Mouse (Mus musculus): ENCODE measurements around the gene Cldn13. TPM values are rescaled to one million over a fixed set of nuclear protein-coding genes. Genes with fewer than 3 reads are reported as not detected.

Cldn13 gene
- polyA plus RNA-seq, 1 experiment, result 1.4 TPM

DNA sequence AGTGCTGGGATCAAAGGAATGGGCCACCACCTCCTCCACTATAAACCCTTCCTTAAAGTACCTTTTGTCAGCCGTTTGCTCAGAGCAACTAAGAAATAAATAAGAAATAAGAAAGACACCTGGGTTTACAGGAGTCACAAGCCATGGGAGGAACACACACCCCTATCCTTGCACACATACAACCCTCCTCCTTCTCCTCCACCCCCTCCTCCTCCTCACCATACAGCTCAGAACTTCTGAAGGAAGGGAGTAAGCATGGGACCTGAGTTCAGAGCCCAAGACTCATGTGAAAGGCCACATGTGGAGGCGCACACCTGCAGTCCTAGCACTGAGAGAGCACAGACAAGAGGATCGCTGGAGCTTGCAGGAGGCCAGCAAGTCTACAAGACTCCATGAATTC lies 2.0 kb downstream of the Cldn13 start:
- no peak for TF ChIP-seq GATA1 (IDR thresholded peaks at IDR 0.05; ENCODE audit: low read length)

DNA sequence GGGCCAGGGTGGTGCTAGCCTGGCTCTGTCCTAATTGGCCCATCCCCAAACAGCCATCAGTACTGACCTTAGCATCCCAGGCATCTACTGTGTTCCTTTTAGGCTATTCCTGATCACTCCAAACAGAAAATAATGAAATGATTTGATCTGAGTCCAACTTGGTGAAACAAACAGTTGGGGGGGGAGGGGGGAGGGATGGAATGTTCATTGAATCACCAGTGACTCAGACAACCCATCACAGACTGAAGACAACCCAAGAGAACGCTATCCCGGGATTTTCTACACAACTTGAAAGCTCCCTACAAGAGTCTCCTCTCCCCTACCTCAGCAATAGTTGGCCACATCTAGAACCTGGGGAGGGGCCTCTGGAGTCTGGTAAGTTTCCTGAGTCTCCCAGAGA lies 3.4 kb downstream of the Cldn13 start:
- no peak for TF ChIP-seq GATA1 (IDR thresholded peaks at IDR 0.05; ENCODE audit: low read length)

DNA sequence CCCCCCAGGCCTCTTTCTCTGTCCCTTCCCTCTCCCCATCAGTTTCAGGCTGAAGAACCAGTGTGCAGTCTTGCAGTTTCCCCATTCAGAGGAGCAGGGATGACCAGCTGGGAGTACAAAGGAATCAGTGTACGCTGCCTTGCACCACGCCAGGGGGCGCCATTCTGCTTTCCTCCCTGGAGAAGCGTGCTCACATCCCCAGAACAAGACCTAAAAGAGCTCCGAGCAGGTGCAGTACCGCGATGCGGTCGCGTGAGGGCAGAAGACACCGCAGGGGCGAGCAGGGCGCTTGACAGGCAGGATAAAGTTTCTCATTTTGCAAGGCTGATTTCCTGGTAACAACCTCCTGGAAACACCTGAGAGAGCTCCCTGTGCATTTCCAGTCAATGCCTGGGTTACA lies 8.2 kb downstream of the Cldn13 start:
- no peak for TF ChIP-seq GATA1 (IDR thresholded peaks at IDR 0.05; ENCODE audit: low read length)

DNA sequence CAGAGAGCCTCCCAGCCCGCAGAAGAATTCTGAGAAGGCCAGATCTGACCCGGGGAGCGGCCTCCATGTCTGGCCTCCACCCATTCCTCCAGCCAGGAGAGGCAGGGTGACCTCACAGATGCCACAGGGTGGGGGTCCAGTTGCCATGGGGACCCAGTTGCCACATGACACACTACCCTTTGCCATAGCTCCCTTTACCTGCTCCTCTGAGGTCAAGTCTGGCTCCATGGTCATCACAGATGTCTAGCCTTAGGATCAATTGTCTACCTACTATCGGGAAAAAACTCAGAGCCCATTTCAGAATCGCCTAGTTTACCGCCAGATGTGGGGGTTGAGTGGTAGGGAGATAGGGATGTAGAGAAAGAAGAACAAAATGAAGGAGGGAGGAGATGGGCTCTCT lies 8.7 kb downstream of the Cldn13 start, which contains the start of gene Tmem270:
Gene Tmem270, minus strand, starts transcription at position 101 of the 400 bp plus-strand sequence.
- no peak for TF ChIP-seq GATA1 (IDR thresholded peaks at IDR 0.05; ENCODE audit: low read length)

DNA sequence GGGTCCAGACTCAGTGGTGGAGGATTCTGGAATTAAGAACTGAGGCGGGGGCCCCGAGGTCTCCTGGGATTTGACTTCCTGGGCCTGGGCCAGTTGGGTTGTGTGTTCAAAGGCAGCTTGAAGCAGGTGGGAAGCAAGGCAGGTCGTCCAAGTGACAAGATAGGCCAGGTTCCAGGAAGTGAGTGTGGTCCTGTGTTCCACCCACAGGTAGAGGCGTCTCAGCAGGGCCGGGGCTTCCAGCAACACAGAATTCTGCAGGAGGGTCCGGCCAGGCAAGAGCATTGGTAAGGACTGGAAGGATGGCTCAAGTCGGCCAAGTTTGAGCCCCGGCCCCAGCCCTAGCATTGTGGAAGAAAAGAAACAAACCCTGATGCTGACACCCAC lies 13.7 kb downstream of the Cldn13 start:
- TF ChIP-seq GATA1 (IDR thresholded peaks at IDR 0.05; ENCODE audit: low read length), result no peak

DNA sequence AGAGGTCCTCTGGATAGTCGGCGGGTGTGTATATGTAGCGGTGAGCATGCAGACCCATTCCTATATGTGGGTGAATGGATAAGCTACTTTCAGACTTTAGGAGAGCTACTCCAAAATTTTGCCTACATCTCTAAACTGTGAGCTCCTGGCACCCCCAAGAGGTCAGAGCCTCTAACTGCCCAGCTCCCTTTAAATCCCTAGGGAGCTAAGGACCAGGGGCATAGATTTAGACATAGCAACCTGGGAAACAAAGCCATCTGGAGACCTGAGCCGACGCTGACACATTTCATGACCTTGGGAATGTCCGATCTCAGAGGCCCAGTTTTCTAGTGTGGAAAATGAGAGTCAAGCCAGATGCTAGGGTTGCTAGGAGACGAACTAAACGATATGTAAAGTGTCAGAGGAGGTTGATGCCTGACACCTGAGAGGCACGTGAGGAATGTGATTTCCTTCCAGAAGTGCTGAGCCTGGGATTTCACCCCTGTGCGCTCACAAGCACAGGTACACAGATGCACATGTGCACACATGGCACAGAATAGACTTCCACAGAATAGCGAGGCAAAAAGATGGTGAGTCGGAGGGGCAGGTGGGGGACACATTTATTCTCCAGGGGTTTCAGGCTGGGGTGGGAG lies 14.2 kb downstream of the Cldn13 start:
- no peak for TF ChIP-seq GATA1 (IDR thresholded peaks at IDR 0.05; ENCODE audit: low read length)

DNA sequence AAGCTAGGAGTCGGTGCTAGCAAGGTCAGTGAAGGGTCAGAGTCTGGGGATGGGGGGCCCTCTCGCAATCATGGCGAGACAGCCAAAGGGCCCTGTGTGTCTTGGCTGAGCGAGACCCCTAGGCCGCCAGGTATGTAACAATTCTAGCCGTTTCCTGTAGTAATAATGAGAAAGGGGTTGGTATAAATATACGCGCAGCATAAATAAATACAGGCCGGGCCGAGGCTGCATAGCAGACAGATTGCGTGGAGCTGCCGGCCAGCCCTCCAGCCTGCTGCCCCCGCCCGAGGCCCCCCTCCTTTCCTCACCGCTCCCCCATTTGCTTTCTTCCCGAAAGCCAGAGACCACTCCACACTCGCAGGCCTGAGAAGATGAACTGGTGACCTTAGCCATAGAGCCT lies 17.7 kb downstream of the Cldn13 start:
- TF ChIP-seq GATA1 (IDR thresholded peaks at IDR 0.05; ENCODE audit: low read length), result no peak

DNA sequence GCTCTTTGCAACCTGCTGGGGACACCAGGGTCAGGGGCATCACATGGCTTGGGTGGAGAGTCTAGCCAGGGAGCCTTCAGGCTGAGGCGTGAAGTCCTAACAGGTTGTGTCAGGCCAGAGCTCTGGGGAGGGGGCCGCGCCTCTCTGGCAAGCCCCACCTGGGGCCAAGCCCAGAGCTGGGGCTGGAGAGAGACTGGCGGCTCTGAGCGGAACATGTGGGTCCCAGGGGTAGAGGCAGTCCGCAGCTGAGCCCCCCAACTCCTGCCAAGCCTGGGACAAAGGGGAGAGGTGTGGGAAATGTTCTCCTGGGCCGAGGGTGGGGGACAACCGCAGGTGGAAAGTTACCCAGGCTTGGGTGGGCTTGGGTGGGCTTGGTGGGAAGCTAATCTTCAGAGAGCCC lies 18.4 kb downstream of the Cldn13 start:
- no peak for TF ChIP-seq GATA1 (IDR thresholded peaks at IDR 0.05; ENCODE audit: low read length)

DNA sequence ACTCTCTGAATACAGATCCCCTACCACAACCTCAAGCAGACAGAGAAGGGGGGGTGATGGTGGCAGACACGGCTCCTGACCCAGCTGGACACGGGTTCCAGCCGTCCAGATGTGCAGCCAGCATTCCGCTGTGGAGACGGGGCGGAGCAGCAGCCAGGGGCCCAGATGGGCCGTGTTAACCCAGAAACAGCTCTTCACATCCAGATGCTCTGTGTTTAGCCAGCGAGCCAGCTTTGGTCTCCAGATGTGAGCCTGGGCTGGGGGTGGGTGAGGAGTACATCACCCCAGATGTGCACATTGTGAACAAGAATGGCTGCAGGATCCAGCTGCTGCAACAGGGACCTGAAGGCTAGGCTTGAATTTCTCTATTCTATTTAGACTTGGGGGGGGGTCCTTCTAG lies 20.0 kb downstream of the Cldn13 start:
- TF ChIP-seq GATA1 (IDR thresholded peaks at IDR 0.05; ENCODE audit: low read length), result no peak

DNA sequence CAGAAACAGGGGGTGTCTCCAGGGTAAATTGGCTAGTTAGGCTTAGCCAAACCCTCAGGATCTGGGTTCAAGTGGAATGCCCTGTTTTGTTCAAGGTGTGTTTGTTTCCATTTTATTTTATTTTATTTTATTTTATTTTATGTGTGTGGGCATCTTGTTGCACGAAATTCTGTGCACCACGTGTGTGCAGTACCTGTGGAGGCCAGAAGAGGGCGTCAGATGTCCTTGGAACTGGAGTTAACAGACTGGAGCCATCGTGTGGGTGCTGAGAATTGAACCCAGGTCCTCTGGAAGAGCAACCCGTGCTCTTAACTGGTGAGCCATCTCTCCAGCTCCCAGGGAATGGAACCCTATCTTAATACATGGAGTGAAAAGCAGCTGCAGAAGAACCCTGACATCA lies 22.6 kb downstream of the Cldn13 start:
- no peak for TF ChIP-seq GATA1 (IDR thresholded peaks at IDR 0.05; ENCODE audit: low read length)

DNA sequence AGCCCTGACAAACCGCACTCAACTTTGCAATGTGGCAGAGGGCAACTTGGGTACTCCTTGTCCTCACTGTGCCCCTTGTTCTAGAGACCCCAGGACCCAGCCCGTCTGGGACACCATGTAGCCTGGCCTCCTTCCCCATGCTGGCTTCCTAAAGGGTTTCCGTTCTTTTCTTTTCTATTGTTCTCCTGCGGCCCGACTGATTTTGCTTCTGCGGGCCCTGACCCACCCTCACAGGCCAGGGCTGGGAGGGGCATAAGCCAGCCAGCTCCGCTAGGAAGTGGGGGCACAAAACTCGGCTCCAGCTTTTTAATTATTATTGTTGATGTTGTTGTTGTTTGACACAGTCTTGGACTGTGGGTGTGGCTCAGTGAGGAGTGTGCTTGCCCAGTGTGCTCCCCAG lies 23.8 kb downstream of the Cldn13 start:
- TF ChIP-seq GATA1 (IDR thresholded peaks at IDR 0.05; ENCODE audit: low read length), result no peak

DNA sequence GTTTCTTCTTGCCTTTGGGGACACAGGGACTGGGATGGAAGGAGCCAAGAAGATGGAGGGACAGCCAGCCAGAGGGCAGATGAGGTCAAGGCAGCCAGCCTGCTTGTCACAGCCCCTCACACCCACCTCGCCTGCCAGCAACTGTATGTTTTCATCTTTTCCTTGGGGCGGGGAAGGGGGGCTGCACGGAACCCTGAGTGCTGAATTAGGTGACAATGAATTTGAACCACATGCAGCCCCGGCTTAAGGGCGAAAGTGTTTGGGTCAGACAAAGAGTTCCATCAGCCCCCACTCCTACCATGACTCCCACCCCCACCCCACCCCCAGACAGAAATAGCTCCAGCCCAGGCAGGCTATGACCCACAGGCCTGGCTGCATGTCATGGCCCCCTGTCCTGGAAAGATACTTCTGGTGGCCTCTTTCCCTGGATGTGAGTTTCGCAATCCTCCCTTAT lies 24.7 kb downstream of the Cldn13 start:
- no peak for TF ChIP-seq GATA1 (IDR thresholded peaks at IDR 0.05; ENCODE audit: low read length)

DNA sequence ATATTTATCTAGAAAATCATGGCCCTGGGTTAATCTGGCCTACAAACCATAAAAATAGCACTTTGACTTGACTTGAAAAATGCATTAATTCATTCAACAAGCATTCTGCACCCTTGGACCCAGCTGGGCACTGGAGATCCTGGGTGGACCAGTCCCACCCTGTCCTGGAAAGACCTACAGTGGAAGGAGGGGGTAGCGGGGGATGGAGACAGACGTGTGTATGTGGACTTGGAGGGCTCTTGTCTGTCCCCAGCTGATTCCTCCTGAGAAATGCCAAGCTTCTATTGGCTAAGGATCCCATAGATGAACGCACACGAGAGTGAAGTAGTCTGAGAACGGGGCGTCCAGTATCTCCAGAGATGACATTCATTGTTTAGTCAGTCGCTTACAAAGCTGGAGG lies 26.8 kb downstream of the Cldn13 start:
- TF ChIP-seq GATA1 (IDR thresholded peaks at IDR 0.05; ENCODE audit: low read length), result no peak

DNA sequence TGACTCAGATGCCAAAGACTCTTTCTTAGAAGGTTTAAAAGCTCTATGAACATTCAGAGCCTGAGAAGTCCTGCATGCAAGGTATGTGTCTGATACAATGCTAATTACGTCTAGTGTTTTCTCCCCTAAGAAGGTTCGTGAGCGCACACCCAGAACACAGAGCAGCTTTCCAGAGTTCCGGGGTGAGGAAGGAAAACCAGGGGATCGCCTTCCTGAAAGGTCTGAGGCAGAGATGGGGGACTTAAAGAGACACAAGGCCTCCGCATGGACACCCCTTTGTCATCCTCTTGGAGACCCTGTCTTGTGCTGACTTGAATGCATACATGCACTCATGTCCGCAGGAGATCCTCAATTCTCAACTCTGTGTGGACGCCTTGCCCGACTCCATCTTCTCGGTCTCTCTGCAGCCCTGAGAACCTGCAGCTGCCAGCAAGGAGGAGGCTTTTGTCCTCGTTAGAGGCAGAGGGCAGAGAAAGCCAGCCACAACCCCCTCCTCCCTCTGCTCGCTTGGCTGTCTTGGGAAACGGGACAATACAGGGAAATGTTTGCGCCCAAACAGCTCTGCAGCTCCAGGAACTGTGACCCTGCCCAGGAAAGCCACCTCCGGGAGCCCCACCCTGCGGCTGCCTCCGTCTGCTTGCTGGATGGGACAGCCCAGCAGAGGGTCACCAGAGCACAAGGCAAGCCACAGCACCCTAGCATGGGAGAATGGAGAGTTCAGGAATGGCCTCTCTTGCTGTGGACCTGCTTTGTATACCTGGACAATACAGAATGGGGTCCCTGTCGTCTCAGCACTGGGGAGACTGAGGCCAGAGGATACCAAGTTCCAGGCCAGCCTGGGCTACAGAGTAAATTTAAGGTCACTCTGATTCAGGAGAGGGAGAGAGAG lies 27.6 kb downstream of the Cldn13 start:
- no peak for TF ChIP-seq GATA1 (IDR thresholded peaks at IDR 0.05; ENCODE audit: low read length)

DNA sequence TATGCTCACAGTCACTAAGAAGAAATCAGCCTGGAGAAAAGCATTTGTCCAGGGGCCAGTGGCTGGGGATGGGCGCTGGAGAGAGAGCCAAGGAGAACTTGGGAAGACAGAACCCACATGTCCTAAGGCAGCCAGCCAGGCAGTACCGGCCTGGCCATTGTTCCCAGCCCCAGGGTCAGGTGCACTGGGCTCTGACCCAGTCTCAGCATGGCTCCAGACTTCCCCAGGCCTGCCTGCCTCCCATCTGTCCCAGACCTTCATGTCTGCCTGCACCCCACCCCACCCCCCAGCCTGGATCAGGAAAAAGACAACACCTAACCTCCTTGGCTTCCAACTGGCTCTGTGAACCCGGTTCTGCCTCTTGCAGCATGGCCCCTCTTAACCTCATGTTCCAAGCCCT lies 32.2 kb downstream of the Cldn13 start:
- TF ChIP-seq GATA1 (IDR thresholded peaks at IDR 0.05; ENCODE audit: low read length), result no peak

DNA sequence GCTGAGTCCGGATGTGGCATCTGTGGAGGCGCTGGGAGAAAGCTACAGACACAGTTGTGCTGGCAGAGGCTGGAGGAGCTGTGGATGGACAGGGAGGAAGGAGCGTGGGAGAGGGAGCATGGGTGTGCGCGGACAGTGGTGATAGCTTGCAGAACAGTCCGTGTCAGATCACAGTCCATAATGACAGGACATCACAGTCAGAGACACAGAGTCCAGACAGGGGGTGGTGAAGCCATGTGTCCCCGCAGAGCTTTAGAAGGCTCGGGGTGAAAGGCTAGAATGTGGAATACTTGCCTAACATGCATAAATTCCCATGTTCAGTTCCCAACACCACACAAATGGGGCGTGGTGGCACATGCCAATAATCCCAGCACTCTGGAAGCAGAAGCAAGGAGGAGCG lies 38.5 kb downstream of the Cldn13 start:
- no peak for TF ChIP-seq GATA1 (IDR thresholded peaks at IDR 0.05; ENCODE audit: low read length)

DNA sequence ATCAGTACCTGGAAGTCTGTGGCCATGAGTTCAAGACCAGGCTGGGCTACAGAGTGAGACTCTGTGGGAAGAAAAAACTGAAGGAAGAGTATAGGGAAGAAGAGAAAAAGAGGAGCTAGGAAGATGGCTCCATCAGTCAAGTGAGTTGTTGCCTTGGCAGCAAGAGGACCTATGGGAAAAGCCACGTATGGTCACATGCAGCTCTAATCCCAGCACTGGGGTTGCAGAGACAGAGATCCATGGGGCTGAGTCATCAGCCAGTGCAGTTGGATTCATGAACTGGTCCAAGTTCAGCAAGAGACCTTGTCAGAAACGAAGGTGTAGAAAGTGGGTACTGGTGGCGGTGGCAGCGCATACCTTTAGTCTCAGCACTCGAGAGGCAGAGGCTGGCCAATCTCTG lies 40.1 kb downstream of the Cldn13 start:
- TF ChIP-seq GATA1 (IDR thresholded peaks at IDR 0.05; ENCODE audit: low read length), result no peak
